Mouse (Mus musculus) kidney, postnatal 0 days (tissue): ENCODE results near the gene Rock2. TPM values are rescaled to one million over a fixed set of nuclear protein-coding genes. Genes with fewer than 3 reads are reported as not detected.

Source experiments
- ATAC-seq: fragments of 200-750 bp; cut with Nextera tagmentation; replicated peaks from 2 replicates; pipeline ENCODE4 v1.8.0; 2017; ENCODE audit warnings: low read depth, moderate number of reproducible peaks, moderate TSS enrichment, moderate library complexity; ENCODE audit not compliant: low FRiP score
- DNase-seq: peaks from one replicate; pipeline ENCODE4 v3.0.0-alpha.2; 2016; ENCODE audit warnings: low spot score
- H3K27ac ChIP-seq: fragments of 300-500 bp; sonication (generic); 2 replicates; pipeline ENCODE4 v1.5.1; 2014; ENCODE audit warnings: mild to moderate bottlenecking
- H3K27me3 ChIP-seq: fragments of 300-500 bp; sonication (generic); 2 replicates; pipeline ENCODE4 v1.6.1; 2014; ENCODE audit warnings: low read length, mixed read lengths; ENCODE audit not compliant: insufficient read depth
- H3K36me3 ChIP-seq: fragments of 300-500 bp; sonication (generic); 2 replicates; pipeline ENCODE4 v1.6.1; 2014; ENCODE audit warnings: low read length, mixed read lengths; ENCODE audit not compliant: insufficient read depth
- H3K4me1 ChIP-seq: fragments of 300-500 bp; sonication (generic); replicated peaks from 2 replicates; pipeline ENCODE4 v1.6.1; 2014; ENCODE audit warnings: antibody characterized with exemption, low read length, mixed read lengths; ENCODE audit not compliant: insufficient read depth
- H3K4me2 ChIP-seq: fragments of 300-500 bp; sonication (generic); 2 replicates; pipeline ENCODE4 v1.6.1; 2014; ENCODE audit warnings: mild to moderate bottlenecking, low read length, moderate library complexity, mixed read lengths
- H3K4me3 ChIP-seq: fragments of 300-500 bp; sonication (generic); replicated peaks from 2 replicates; pipeline ENCODE4 v1.5.1; 2014; ENCODE audit warnings: low read depth, low read length
- H3K9ac ChIP-seq: fragments of 300-500 bp; sonication (generic); 2 replicates; pipeline ENCODE4 v1.6.1; 2014; ENCODE audit warnings: low read depth, low read length
- H3K9me3 ChIP-seq: fragments of 300-500 bp; sonication (generic); replicated peaks from 2 replicates; pipeline ENCODE4 v1.6.1; 2016; ENCODE audit warnings: low read length, inconsistent platforms, mixed read lengths
- CTCF ChIP-seq: IDR thresholded peaks from 2 replicates; pipeline ENCODE4 v1.5.1; 2016; ENCODE audit warnings: antibody characterized with exemption, low read depth, mild to moderate bottlenecking, moderate library complexity
- WGBS: fragments of 180-500 bp; shearing (Covaris S2); extraction: QIAGEN DNeasy Blood & Tissue Kit; methylation state at CpG from one replicate; pipeline ENCODE4 v1.1.7; 2014; 5-methylcytosine and 5-hydroxymethylcytosine counted together
- polyA plus RNA-seq: library from polyadenylated mRNA; unstranded; fragments of >200 nt; fragmentation: Nextera tagmentation; extraction: Ambion mirVana; gene quantifications from 2 replicates; pipeline ENCODE4 v1.2.1, GENCODE M21; 2015

The Rock2 gene
- polyA plus RNA-seq, 1 experiment from 2014 or later, result 15.9 TPM

DNA sequence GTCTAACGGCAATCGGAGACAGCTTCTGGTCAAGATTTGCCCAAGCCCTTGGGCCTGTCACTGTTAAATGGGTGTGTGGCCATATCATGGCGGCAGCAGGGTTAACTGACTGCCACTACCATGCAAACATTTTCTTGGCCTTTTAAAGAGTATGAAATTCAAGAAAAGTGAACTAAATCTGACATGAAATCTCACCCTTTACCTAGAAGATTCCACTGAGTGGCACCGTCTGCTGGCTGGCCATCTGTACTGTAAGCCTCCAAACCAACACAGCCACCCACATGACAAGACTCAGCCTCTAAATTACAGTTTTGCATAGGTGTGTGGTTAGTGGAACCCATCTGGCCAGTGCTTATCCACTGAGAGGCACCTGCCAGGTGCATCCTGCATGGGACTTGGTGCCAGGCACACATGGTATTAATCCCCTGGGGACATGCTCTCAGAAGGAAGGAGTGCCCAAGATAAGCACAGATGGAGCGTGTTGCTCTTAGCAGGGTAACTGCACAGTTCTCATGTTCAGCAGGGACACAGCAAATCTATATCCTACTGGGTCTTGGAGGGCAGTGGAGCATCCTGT lies 102.3 kb downstream of the Rock2 start:
- Histone ChIP-seq H3K9ac (no peak overlapping the region), H3K36me3 (no peaks in the 10 kb centered on the region), H3K4me2 (no peak overlapping the region), H3K9me3 (no peaks in the 10 kb centered on the region), H3K27ac (no peak overlapping the region), H3K27me3 (no peaks in the 10 kb centered on the region), H3K4me1 (peaks cover 5% of the 10 kb centered on the region; the same call in 1 of the 2 replicates), H3K4me3 (no peak overlapping the region)
- DNase-seq, result no peak
- TF ChIP-seq CTCF, result no peak
- no peak for ATAC-seq
- WGBS, result 91% methylated on average over 5 of the region's 5 CpGs

DNA sequence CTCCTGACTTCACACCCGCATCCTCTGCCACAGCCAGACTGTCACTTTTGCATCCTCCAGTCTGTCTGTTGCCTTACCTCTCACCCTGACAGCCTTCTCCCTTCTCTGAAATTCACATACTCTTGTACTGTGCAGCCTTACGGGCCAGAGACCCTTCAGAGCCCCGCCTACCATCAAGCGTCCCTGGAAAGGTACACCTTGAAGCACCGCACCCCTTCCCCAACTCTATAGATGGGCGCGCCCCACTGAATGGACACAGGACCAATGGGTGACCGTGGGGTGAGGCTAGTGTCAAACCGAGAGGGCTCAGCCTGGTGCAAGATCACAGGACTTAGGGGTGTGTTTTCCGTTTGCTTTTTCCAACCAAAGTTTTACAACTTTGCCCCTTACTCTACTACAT lies 104.5 kb downstream of the Rock2 start:
- Histone ChIP-seq H3K27me3 (no peaks in the 10 kb centered on the region), H3K9me3 (no peaks in the 10 kb centered on the region), H3K4me1 (peaks cover 5% of the 10 kb centered on the region; the same call in 1 of the 2 replicates), H3K9ac (no peak overlapping the region; the same call in 1 of the 2 replicates), H3K36me3 (no peaks in the 10 kb centered on the region), H3K4me3 (peak overlapping the region; percentile 52), H3K4me2 (peak overlapping the region; percentile 81), H3K27ac (no peak overlapping the region)
- DNase-seq (no peak), ATAC-seq (no peak)
- TF ChIP-seq CTCF, result no peak
- WGBS, result 3% methylated on average over 10 of the region's 10 CpGs

- Histone ChIP-seq H3K27ac (no peak within 1 kb of the TSS), H3K9me3 (no peaks in the 10 kb centered on the region), H3K4me3 (peak within 1 kb of the TSS; percentile 52), H3K36me3 (no peaks in the 10 kb centered on the region), H3K4me2 (peak within 1 kb of the TSS; percentile 81), H3K4me1 (peaks cover 5% of the 10 kb centered on the region; the same call in 1 of the 2 replicates), H3K9ac (peak within 1 kb of the TSS; percentile 43), H3K27me3 (no peaks in the 10 kb centered on the region)
- DNase-seq (peak; percentile 89), ATAC-seq (peak; percentile 90)
- 3% methylated on average over 57 of the region's 57 CpGs for WGBS
- TF ChIP-seq CTCF, result no peak
Measured at GRCm38 (mm10) chr12:16999739-17000497, 105.2 kb downstream of the Rock2 start, which contains the start of gene Pqlc3. Gene Pqlc3, minus strand, starts transcription at chr12:17000408.

DNA sequence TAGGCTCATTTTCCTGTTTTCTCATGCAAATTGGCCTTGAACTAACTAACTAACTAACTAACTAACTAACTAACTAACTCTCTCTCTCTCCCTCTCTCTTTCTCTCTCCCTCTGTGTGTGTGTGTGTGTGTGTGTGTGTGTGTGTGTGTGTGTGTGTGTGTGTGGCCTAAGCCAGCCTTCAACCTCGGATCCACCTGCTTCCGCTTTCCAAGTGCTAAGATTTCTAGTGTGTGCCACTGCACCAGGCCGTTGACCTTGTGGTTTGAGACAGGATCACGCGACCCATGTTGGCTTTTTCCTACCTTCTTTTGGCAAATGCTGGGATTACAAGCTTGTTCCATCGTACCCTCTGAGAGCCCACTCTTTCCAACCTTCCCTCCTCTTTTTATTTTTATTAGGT lies 105.9 kb downstream of the Rock2 start:
- ATAC-seq (no peak), DNase-seq (no peak)
- no peaks in the 10 kb centered on the region for H3K27me3 ChIP-seq
- no peak overlapping the region for H3K4me3 ChIP-seq
- no peak overlapping the region for H3K4me2 ChIP-seq
- WGBS, result 46% methylated on average over 6 of the region's 6 CpGs
- H3K9ac ChIP-seq, result no peak overlapping the region
- H3K36me3 ChIP-seq, result no peaks in the 10 kb centered on the region
- H3K9me3 ChIP-seq, result no peaks in the 10 kb centered on the region
- H3K27ac ChIP-seq, result no peak overlapping the region
- H3K4me1 ChIP-seq, result peaks cover 5% of the 10 kb centered on the region; the same call in 1 of the 2 replicates
- no peak for TF ChIP-seq CTCF

GRCm38 (mm10) chr12:17001211-17001610 lies 106.5 kb downstream of the Rock2 start:
- no peak for DNase-seq
- Histone ChIP-seq H3K36me3 (no peaks in the 10 kb centered on the region), H3K4me1 (peaks cover 5% of the 10 kb centered on the region; the same call in 1 of the 2 replicates), H3K4me3 (no peak overlapping the region), H3K9ac (no peak overlapping the region), H3K4me2 (no peak overlapping the region), H3K27me3 (no peaks in the 10 kb centered on the region), H3K9me3 (no peaks in the 10 kb centered on the region), H3K27ac (no peak overlapping the region)
- no peak for TF ChIP-seq CTCF
- no peak for ATAC-seq
- 46% methylated on average over 4 of the region's 4 CpGs for WGBS

DNA sequence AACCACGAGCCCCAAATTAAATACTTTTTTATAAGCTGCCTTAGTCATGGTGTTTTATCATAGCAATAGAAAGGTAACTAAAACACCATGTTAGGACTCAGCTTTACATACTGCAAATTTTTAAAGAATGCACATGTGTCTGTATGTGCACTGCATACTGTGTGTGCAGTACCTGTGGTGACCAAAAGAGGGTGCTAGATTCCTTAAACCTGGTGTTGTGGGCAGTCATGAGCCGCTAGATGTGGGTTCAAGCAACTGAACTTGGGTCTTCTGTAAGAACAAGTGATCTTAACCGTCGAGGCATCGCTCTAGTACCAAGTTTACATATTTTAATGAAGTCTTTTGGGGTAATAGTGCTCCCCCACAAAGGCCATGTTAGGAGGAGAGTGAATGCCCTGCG lies 114.8 kb downstream of the Rock2 start:
- peak; percentile 11; the same call in 1 of the 2 replicates for TF ChIP-seq CTCF
- Histone ChIP-seq H3K4me3 (no peak overlapping the region), H3K4me1 (no peaks in the 10 kb centered on the region), H3K36me3 (no peaks in the 10 kb centered on the region), H3K27ac (no peak overlapping the region), H3K9ac (no peak overlapping the region), H3K4me2 (no peak overlapping the region), H3K27me3 (no peaks in the 10 kb centered on the region), H3K9me3 (no peaks in the 10 kb centered on the region)
- ATAC-seq (no peak), DNase-seq (no peak)
- WGBS, result 95% methylated on average over 6 of the region's 6 CpGs
